Mouse (Mus musculus): Measurements from ENCODE around the gene Fam193a. TPM values are rescaled to one million over a fixed set of nuclear protein-coding genes. Genes with fewer than 3 reads are reported as not detected.

The Fam193a gene
- total and polyA plus RNA-seq, 2 experiments from 2014 or later: 12.4 to 53.3 TPM

GRCm38 (mm10) chr5:34340246-34340645 lies 29.5 kb upstream of the Fam193a start:
- no peak for TF ChIP-seq CTCF (IDR thresholded peaks at IDR 0.05)
- Histone ChIP-seq H3K27me3 (ENCODE audit: insufficient read depth, low read length) (no peaks in the 10 kb centered on the region), H3K27ac (ENCODE audit: low read depth, low read length) (no peak overlapping the region), H3K9me3 (ENCODE audit: low read length) (no peaks in the 10 kb centered on the region), H3K4me3 (ENCODE audit: low read depth, low read length) (no peak overlapping the region), H3K9ac (replicated peaks; ENCODE audit: low read length, poor library complexity, severe bottlenecking) (no peak overlapping the region), H3K4me1 (ENCODE audit: insufficient read depth, low read length) (peaks cover 9% of the 10 kb centered on the region; the same call in 1 of the 2 replicates), H3K4me2 (ENCODE audit: low read depth, low read length, poor library complexity, severe bottlenecking) (no peak overlapping the region), H3K36me3 (ENCODE audit: insufficient read depth, low read length) (0 out of 2 replicates have a peak, but pooled peaks cover 3% of the 10 kb centered on the region)
- 96% methylated on average over 6 of the region's 6 CpGs for WGBS
- ATAC-seq (ENCODE audit: low FRiP score) (no peak), DNase-seq (ENCODE audit: low spot score) (no peak)

GRCm38 (mm10) chr5:34352084-34352631 lies 17.6 kb upstream of the Fam193a start:
- Histone ChIP-seq H3K4me3 (ENCODE audit: low read depth, low read length) (no peak overlapping the region), H3K4me1 (ENCODE audit: insufficient read depth, low read length) (no peaks in the 10 kb centered on the region), H3K27ac (ENCODE audit: low read depth, low read length) (no peak overlapping the region), H3K4me2 (ENCODE audit: low read depth, low read length, poor library complexity, severe bottlenecking) (no peak overlapping the region), H3K36me3 (ENCODE audit: insufficient read depth, low read length) (peaks cover 55% of the 10 kb centered on the region), H3K9ac (replicated peaks; ENCODE audit: low read length, poor library complexity, severe bottlenecking) (no peak overlapping the region), H3K9me3 (ENCODE audit: low read length) (no peaks in the 10 kb centered on the region), H3K27me3 (ENCODE audit: insufficient read depth, low read length) (no peaks in the 10 kb centered on the region)
- ATAC-seq (ENCODE audit: low FRiP score): no peak
- WGBS: 99% methylated on average over 3 of the region's 3 CpGs
- no peak for TF ChIP-seq CTCF (IDR thresholded peaks at IDR 0.05)
- no peak for DNase-seq (ENCODE audit: low spot score)

GRCm38 (mm10) chr5:34360261-34360660 lies 9.5 kb upstream of the Fam193a start:
- H3K9ac ChIP-seq (replicated peaks; ENCODE audit: low read length, poor library complexity, severe bottlenecking): no peak overlapping the region
- no peaks in the 10 kb centered on the region for H3K27me3 ChIP-seq (ENCODE audit: insufficient read depth, low read length)
- 97% methylated on average over 3 of the region's 3 CpGs for WGBS
- no peaks in the 10 kb centered on the region for H3K4me1 ChIP-seq (ENCODE audit: insufficient read depth, low read length)
- ATAC-seq (ENCODE audit: low FRiP score) (no peak), DNase-seq (ENCODE audit: low spot score) (no peak)
- H3K4me2 ChIP-seq (ENCODE audit: low read depth, low read length, poor library complexity, severe bottlenecking): no peak overlapping the region
- H3K9me3 ChIP-seq (ENCODE audit: low read length): no peaks in the 10 kb centered on the region
- no peak overlapping the region for H3K4me3 ChIP-seq (ENCODE audit: low read depth, low read length)
- no peak overlapping the region for H3K27ac ChIP-seq (ENCODE audit: low read depth, low read length)
- peaks cover 8% of the 10 kb centered on the region; the same call in 1 of the 2 replicates for H3K36me3 ChIP-seq (ENCODE audit: insufficient read depth, low read length)
- no peak for TF ChIP-seq CTCF (IDR thresholded peaks at IDR 0.05)

GRCm38 (mm10) chr5:34363115-34363514 lies 6.6 kb upstream of the Fam193a start:
- Histone ChIP-seq H3K4me1 (ENCODE audit: insufficient read depth, low read length) (no peaks in the 10 kb centered on the region), H3K27me3 (ENCODE audit: insufficient read depth, low read length) (no peaks in the 10 kb centered on the region), H3K9me3 (ENCODE audit: low read length) (no peaks in the 10 kb centered on the region), H3K36me3 (ENCODE audit: insufficient read depth, low read length) (peaks cover 8% of the 10 kb centered on the region; the same call in 1 of the 2 replicates), H3K9ac (replicated peaks; ENCODE audit: low read length, poor library complexity, severe bottlenecking) (no peak overlapping the region), H3K27ac (ENCODE audit: low read depth, low read length) (no peak overlapping the region), H3K4me3 (ENCODE audit: low read depth, low read length) (no peak overlapping the region), H3K4me2 (ENCODE audit: low read depth, low read length, poor library complexity, severe bottlenecking) (no peak overlapping the region)
- no peak for TF ChIP-seq CTCF (IDR thresholded peaks at IDR 0.05)
- DNase-seq (ENCODE audit: low spot score): no peak
- no peak for ATAC-seq (ENCODE audit: low FRiP score)

GRCm38 (mm10) chr5:34368551-34369290 lies 1.0 kb upstream of the Fam193a start:
- no peak for TF ChIP-seq CTCF (IDR thresholded peaks at IDR 0.05)
- Histone ChIP-seq H3K27ac (ENCODE audit: low read depth, low read length) (peak overlapping the region; percentile 86), H3K4me1 (ENCODE audit: insufficient read depth, low read length) (peaks cover 13% of the 10 kb centered on the region; the same call in 1 of the 2 replicates), H3K4me2 (ENCODE audit: low read depth, low read length, poor library complexity, severe bottlenecking) (peak overlapping the region; percentile 64), H3K27me3 (ENCODE audit: insufficient read depth, low read length) (no peaks in the 10 kb centered on the region), H3K4me3 (ENCODE audit: low read depth, low read length) (peak overlapping the region; percentile 94), H3K9me3 (ENCODE audit: low read length) (no peaks in the 10 kb centered on the region), H3K36me3 (ENCODE audit: insufficient read depth, low read length) (no peaks in the 10 kb centered on the region), H3K9ac (replicated peaks; ENCODE audit: low read length, poor library complexity, severe bottlenecking) (peak overlapping the region; percentile 98)
- WGBS: 72% methylated on average over 7 of the region's 7 CpGs
- no peak for DNase-seq (ENCODE audit: low spot score)
- no peak for ATAC-seq (ENCODE audit: low FRiP score)
